Mouse (Mus musculus): ENCODE results near the gene Gpc2. TPM values are rescaled to one million over a fixed set of nuclear protein-coding genes. Genes with fewer than 3 reads are reported as not detected.
A peak's percentile ranks its signal among the peaks of the same experiment; 100 is the strongest.

Gpc2 gene
- total RNA-seq, 2 experiments from 2014 or later, result 1.2 to 1.5 TPM

DNA sequence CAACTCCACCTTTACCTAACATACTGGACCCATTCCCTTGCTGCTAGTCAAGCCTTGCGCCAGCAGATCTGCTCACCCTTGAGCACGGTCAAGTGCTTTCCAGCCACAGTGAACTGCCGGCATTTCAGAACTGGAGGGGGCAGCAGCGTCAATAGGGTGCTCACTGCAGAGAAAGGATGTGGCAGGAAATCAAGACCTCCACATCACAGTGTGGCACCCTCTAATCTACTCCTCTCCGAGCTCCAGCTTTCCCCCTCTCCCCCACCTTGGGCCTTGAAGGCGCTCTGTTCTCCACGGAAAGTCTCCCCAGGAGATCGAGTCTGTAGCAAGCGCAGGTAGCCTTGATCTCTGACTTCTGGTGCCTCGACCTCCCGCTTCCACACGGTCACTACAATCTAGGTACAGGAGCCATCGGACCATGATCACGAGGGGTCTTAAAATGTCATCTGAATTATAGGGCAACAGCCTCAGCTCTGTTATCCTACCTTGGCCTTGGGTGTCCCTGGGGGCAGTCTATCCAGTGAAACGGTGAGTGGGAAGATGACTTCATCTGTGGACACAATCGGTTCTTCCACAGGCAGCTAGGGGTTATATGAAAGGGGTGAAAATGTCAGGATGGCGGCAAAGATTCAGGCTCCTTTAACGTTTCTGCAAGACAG is 17.1 kb downstream of the Gpc2 start:
- DNase-seq (ENCODE audit: low spot score in 2 of 2), result no peak

DNA sequence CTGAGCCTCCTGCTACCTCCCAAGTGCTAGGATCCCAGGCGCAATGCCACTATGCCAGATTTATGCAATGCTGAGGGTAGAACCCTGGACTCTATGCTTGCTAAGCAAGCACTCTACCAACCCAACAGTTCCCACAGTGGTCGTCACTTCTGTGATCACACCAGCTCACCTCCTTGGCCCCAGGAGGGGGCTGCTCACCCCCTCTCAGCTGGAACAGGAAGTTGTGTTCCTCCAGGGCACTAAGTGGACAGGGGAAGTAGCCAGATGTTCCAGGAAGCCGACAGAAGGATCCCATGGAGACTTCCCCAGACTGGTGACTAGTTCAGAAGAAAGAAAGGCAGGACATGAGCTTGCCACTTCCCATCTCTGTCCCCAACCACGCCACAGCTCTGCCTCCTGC is 17.8 kb downstream of the Gpc2 start:
- DNase-seq (ENCODE audit: low spot score in 2 of 2), result no peak

DNA sequence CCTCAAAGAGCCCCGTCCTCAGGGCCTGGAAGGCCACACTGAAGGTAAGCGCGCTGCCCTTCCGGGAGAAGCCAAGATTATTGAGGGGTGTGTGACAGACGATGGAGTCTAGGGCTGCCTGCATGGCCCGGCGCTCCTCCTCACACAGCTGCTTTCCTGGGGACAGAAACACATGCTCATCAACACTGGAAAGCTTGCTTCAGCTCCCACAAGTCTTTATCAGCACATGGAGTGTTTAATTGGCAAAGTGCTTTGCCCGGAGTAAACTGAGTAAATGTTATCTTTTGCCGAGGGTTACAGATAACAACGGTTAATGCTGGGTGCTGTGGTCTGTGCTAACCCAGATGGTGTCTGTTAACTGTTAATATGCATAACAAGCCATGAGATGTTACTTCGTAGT is 19.0 kb downstream of the Gpc2 start:
- DNase-seq (ENCODE audit: low spot score in 2 of 2), result no peak

DNA sequence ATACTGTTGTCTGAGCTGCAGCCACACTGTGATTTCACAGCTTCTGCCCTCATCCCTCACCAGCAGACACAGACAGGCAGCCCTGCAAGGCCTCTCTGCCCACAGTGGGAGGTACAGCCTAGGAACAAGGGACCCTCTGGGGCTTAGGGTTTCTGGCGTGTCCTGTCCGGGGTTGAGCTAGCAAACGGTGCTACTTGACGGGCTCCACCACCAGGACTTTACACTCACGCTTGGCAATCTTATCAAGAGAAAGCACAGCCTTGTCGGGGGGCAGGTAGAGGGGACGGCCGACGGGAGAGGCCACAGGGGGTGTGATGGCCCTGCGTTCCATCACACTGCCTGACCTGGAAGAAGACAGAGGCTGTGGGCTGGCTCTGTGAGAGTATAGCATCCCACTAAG is 19.8 kb downstream of the Gpc2 start:
- DNase-seq (ENCODE audit: low spot score in 2 of 2), result no peak

DNA sequence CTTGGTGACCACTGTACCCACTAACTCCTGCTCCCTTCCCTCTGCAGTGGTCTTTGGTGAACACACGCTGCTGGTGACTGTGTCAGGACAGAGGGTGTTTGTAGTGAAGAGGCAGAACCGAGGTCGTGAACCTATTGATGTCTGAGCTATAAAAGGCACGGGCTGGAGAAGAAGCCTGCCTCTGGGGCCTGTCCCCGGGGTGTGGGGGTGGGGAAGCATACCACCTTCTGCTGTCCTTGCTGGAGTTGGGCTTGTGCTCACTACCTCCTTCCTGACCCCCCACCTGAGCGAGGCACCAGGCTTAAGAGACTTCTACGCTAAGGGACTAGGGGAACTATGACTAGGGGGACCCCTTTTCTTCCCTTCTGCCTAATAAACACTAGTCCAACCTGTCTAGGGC is 20.8 kb downstream of the Gpc2 start:
- DNase-seq (ENCODE audit: low spot score in 2 of 2), result no peak

DNA sequence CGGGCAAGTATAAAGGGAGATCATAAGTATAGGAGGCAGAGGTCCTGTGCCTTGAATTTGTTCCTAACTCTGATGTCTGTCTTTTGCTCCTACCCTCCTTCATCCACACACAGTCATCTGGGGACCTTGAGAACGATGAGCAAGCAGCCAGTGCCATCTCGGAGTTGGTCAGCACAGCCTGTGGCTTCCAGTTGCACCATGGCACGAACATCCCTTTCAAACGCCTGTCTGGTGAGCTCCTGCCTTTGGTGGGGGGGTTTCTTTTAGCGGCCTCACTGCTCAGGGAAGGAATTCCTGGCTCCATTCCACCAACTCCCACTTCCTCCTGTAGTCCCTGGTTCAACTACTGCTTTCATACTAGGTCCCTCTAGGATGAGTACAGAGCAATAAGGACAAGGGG is 21.3 kb downstream of the Gpc2 start:
- no peak for DNase-seq (ENCODE audit: low spot score in 2 of 2)

DNA sequence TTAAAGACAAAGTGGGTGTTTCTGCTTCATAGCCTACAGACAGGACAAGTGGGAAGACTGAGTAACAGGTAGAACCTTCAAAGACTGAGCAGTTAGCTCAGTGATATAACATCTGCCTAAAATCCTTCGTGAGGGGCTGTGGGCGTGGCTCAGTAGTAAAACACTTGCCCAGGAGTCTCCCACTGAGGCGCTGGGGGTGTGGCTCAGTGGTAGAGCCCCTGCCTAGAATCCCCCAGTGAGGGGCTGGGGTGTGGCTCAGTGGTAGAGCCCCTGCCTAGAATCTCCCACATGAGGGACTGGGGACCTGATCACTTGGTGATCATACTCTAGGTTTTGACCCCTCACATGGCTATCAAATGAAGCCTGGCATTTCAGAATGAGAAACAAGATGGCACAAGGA is 21.7 kb downstream of the Gpc2 start:
- DNase-seq (ENCODE audit: low spot score in 2 of 2), result no peak

DNA sequence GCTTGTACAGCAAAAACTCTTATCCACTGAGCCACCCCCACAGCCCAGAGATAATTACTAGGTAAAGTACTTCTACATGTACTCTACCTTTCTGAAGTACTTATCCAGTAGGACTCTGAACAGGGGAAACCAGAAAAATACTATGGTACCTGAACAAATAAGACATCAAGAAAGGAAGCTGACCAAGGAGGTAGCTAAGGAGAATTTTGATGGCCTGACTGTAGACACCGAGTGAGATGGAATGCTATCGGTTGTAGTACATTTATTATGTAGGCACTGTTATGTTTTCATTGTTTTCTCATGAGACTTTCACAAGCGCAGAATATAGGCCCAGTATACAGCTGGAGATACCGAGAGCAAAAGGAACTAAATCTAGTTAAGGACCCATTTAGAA is 22.2 kb downstream of the Gpc2 start:
- no peak for DNase-seq (ENCODE audit: low spot score in 2 of 2)

DNA sequence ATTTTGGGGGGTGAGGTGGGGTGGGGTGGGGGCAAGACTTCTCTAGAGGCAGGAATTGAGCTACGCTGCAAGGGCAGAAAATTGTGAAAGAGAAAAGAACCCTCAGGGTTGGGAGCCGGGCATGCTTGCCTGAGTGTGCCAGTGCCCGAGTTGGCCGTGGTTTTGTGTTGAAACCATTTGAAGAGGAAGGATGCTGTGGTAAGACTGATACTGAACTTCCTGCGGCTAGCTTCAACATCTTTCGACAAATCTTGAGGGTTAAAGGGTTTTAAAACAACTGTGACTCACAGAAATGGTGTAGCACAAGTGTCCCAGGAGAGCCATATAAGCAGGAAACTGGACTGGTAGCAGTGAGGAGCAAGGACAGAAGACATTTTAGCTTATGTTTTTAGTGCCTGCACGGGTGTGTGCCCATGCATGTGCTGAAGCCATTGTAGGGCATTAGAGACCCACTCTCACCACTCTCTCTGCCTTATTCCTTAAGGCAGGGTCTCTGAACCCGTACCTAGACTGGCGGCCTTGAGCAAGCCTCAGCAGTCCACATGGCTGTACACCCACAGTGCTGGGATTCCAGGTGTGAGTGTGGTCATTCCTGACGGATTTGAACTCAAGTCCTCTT is 22.7 kb downstream of the Gpc2 start:
- no peak for DNase-seq (ENCODE audit: low spot score in 2 of 2)

DNA sequence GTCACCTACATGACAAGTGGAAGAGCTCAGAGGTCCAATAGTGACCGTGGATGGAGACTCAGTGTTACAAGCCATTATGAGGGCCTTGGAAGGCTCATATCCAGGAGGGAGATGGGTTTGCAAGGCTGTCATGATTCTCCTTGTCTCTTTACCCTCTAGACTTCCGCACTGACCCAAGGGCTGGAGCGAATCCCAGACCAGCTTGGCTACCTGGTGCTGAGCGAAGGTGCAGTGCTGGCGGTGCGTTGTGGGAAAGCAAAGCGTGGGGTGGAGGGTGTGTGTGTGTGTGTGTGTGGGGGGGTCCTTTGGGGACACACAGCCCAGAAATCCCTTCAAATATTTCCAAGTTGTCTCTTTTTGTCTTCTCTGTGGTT is 23.7 kb downstream of the Gpc2 start:
- no peak for DNase-seq (ENCODE audit: low spot score in 2 of 2)

DNA sequence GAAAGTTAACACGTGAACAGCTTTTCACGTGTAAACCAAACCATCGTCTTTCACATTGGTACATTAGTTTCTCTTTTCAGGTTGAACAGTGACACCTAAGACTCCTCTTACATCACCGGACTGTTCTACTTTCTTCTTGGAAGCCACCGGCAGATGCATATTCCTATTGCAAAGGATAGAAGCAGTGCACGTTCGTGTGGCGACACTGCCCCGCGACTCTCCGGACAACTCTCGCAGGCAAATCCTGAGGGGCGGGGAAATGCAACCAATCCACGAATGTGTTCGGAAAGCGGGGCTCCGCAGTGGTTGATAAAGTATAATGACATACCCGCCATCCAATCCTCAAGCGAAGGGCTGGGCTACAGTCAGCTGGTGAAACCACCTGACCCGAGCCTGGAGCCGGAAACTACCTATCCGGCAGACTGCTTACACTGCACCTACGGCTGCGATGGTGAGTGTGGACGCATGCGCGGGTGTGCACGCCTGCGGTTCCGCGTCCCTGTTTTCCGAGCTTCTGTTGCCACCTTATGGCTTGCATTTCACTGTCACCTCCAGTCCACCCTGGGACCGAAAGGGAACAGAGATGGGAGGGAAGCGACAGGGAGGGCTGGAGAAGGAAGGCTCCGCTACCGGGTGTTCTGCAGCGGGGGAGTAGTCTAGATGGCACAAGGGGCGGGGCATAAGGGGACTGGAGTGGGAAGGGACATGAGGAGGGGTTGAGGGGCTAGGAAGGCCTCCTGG is 24.3 kb downstream of the Gpc2 start, which contains the start of gene Lamtor4:
Lamtor4 (plus strand) TSS at position 130 of the 741 bp plus-strand sequence.
- DNase-seq (ENCODE audit: low spot score in 2 of 2), result peak; percentile 95 to 98

DNA sequence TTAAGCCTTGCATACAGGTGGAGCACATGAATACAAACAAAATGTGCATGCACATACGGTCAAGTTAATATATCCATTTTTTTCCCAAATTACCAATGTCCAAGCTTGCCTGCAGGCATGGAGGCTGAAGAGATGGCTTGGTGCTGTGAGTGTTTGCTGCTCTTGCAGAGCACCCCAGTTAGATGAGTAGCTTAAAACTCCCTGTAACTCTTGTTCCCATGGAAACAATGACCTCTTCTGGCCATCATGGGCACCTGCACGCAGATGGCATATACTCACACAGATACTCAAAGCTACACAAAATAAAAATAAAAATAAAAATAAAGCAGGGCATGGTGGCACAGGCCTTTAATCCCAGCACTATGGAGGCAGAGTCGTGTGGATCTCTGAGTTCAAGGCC is 26.7 kb downstream of the Gpc2 start:
- DNase-seq (ENCODE audit: low spot score in 2 of 2), result no peak

DNA sequence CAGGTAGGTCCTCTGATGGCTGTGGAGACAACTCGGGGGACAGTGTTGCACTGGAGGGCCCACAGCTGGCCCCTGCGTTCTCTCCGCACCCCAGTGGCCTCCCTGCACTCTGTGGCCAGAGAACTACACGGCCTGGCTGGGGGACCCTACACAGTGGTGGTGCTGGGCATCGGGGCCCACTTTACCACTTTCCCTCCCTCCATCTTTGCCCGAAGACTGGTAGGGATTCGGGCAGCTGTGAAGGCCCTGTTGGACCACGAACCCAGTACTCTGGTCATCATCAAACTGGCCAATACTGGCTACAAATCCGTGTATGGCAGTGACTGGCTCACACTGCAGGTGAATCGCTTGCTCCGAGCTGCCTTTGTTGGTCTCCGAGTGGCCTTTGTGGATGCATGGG is 28.7 kb downstream of the Gpc2 start:
- DNase-seq (ENCODE audit: low spot score in 2 of 2), result no peak

DNA sequence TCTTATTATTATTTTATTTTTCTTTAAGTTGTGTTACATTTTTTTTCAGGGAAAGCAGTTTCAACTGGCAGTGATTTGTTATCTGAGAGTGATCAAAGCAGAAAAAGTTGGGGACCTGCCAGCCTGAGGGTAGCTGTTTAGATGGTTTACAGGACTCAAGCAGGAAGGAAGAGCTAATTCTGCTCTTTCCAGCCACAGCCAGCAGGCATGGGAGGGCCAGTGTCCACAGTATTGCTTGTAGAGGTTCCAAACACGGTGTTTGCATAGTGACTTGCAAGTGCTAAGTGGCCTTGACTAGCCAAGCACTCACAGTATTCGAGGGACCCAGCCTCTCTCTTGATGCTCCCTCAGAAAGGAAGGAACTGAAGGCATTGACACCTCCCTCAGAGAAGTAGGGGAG is 38.3 kb downstream of the Gpc2 start:
- DNase-seq (ENCODE audit: low spot score in 2 of 2), result no peak

DNA sequence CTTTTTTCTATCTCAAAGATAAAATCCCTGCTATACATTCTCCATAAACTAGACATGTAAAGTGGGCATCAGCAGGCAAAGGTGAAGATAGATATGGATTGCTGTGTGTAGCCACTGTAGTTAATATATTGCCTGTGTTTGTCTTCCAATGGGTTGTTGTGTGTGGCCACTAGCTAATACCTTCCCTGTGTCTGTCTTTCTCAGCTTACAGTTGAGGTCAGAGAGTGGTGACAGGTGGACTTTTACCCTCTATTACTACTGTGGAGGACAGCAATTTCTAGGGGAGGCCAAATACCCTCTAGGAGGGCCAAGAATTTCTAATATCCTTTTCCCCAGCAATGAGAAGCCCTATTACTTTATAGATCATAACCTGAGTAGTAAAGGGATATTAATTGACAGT is 45.6 kb downstream of the Gpc2 start:
- DNase-seq (ENCODE audit: low spot score in 2 of 2), result no peak

DNA sequence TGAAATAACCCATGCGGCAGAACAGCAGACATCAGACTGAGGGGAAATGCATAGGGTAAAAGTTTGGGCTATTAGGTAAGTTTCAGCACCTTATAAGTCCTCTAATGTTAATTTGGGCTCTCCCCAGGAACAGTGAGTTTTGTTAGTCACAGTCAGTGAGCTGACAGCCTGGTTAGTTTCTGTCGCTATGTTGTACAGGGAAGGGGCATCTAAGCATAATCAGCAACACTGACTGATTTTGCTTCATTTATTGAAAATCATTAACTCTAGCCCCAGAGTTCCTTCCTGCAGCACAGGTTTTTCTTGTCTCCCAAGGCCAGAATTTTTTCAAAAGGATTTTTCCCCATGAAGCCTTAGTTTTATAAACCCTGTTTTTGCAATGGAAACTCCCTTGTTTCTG is 46.0 kb downstream of the Gpc2 start:
- no peak for DNase-seq (ENCODE audit: low spot score in 2 of 2)

DNA sequence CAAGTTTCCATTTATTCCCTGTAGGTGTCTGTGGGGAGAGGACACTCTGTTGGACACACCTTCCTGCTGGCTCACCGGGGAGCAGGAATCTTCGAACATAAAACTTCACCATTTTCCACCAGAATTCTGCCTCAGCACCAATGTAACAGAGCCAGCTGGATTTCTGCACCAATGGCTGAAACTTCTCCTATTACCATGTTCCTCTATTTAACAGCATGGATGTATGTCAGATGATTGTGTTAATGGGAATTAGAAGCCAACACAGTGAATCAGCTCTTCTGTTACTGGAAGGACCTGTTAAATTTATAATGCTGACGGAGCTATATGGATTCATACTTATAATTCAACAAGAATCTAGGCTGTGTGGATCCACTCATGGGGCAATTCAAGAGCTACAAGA is 50.3 kb downstream of the Gpc2 start:
- DNase-seq (ENCODE audit: low spot score in 2 of 2), result no peak

DNA sequence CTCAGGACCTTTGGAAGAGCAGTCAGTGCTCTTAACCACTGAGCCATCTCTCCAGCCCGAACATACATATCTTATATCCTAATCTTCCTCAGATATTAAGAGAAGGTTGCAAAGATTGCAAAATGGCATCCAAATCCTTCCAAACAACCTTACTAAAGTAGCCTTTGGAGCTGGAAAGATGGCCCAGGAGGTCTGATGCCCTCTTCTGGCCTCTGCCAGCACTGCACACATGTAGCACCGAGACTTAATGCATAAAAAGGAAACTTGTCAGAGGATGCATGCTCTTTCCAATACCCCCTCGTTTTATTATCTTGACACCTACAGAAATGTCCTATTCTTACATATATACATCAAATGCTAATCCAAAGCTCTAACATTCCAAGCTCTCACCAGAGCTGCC is 51.8 kb downstream of the Gpc2 start:
- peak in 1 of 2 experiments; percentile 22 for DNase-seq (ENCODE audit: low spot score in 2 of 2)

DNA sequence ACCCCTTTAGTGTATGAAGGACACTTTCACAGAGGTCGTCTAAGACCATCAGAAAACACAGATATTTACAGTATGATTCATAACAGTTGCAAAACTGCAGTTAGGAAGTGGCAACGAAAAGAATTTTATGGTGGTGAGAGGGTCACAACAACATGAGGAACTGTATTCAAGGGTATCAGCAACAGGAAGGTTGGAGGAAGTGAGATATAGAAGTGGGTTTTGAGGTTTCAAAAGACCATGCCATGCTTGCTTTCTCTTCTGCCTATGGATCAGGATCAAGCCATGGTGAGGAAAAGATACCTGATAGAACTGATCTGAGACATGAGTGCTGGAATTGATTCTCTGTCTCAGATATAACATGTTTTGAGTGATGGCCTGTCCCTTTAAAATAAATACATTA is 52.4 kb downstream of the Gpc2 start:
- DNase-seq (ENCODE audit: low spot score in 2 of 2), result no peak

DNA sequence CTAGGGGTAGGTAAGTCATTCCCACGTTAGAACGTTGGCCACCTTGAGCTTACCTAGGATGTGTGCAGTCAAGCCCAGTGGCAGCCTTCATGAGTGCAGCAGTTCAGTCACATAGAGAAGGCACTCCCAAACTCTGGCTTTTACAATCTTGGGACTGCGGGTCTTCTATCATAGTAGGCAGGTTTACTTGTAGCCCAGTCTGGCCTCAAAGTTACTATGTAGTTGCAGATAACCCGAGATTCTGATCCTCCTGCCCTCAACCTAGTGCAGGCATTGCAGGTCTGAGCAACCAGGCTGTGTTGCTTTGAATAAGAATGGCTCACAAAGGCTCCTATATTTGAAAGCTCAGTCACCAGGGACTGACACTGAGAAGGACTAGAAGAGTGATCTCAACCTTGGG is 53.3 kb downstream of the Gpc2 start:
- DNase-seq (ENCODE audit: low spot score in 2 of 2), result no peak

DNA sequence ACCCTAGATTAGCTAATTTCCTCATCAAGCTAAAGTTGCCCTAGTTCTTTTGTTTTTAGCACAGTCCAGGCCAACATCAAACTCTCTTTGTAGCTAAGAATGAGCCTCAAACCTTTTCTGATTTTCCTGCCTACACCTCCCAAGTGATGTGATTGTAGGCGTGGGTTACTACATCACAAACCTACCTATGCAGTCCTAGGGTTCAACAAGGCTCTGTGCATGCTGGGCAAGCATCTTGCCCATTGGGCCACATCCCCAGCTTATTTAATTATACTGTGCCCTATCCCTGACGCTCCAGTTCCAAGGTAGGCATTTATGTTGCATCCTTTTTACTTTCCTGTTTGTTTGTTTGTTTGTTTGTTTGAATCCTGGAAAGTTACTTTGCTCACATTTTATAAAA is 54.1 kb downstream of the Gpc2 start, which contains the start of gene Nxpe5:
Nxpe5 (plus strand) TSS at position 199 of the 400 bp plus-strand sequence.
- DNase-seq (ENCODE audit: low spot score in 2 of 2), result no peak
